Mouse (Mus musculus): ENCODE results near the gene Wdr25.

GRCm38 (mm10) chr12:108928249-108928648, 34.8 kb downstream of the Wdr25 start:
- no peak for TF ChIP-seq POLR2A (IDR thresholded peaks at IDR 0.05; ENCODE audit: borderline replicate concordance, extremely low read depth, low read depth, low read length)
- TF ChIP-seq CTCF (IDR thresholded peaks at IDR 0.05; ENCODE audit: insufficient read depth, low read length): no peak
